Mouse (Mus musculus) midbrain, embryonic 12.5 days (tissue): ENCODE results near the gene Dcun1d4. TPM values are rescaled to one million over a fixed set of nuclear protein-coding genes. Genes with fewer than 3 reads are reported as not detected.

Experiments
- polyA plus RNA-seq: library from polyadenylated mRNA; unstranded; fragments of >200 nt; fragmentation: Nextera tagmentation; extraction: Ambion mirVana; gene quantifications from 2 replicates; pipeline ENCODE4 v1.2.1, GENCODE M21; 2016

Gene Dcun1d4
- polyA plus RNA-seq, 1 experiment from 2014 or later = 58.4 TPM

Other genes starting within 250 kb of the Dcun1d4 start
- gene Fryl, start 224.4 kb upstream of the Dcun1d4 start, polyA plus RNA-seq = 48.7 and 52.0 TPM in 2 replicates
- gene Ociad1, start 188.2 kb upstream of the Dcun1d4 start, polyA plus RNA-seq = 186 and 219 TPM in 2 replicates
- 16.5 and 23.0 TPM in 2 replicates for gene Ociad2, start 140.0 kb upstream of the Dcun1d4 start, polyA plus RNA-seq
- 0.20 TPM in 1 of 2 replicates, not detected in the other for gene Cwh43, start 74.9 kb upstream of the Dcun1d4 start, polyA plus RNA-seq
- gene Lrrc66, start 151.5 kb downstream of the Dcun1d4 start, polyA plus RNA-seq = not detected in 2 replicates
- gene Sgcb, start 166.8 kb downstream of the Dcun1d4 start, polyA plus RNA-seq = 22.5 and 23.4 TPM in 2 replicates
- 0.13 and 0.14 TPM in 2 replicates for gene Spata18, start 170.4 kb downstream of the Dcun1d4 start, polyA plus RNA-seq